Mouse (Mus musculus): ENCODE measurements around the gene Asic4. TPM values are rescaled to one million over a fixed set of nuclear protein-coding genes. Genes with fewer than 3 reads are reported as not detected.

The Asic4 gene
- total RNA-seq, 2 experiments from 2014 or later = 3.1 to 4.8 TPM

GRCm38 (mm10) chr1:75467215-75467927 lies 17.1 kb downstream of the Asic4 start:
- peak; percentile 82 to 83 for DNase-seq

GRCm38 (mm10) chr1:75469287-75469825 lies 19.1 kb downstream of the Asic4 start:
- DNase-seq = peak; percentile 49 to 73

DNA sequence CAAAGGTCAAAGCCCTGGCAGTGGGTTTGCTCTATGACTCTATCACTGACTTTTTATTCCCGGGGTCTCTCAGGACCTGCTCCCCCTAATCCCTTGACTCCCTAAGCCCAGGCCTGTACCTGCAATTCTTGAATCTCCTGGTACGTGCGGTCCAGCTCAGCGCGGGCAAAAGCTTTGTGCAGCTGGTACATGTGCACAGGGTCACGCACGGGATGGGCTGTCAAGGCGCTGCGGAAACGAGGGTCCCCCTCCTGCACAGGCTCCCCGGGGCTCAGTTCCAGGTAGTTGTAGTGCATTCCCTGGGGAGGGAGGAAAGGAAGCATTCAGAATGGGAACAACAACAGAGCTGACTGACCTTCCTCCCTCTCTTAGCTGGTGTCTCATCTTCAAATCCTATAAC lies 26.2 kb downstream of the Asic4 start:
- DNase-seq = no peak

GRCm38 (mm10) chr1:75477264-75477965 lies 27.2 kb downstream of the Asic4 start:
- peak; percentile 89 to 92 for DNase-seq

- DNase-seq = no peak
Measured at GRCm38 (mm10) chr1:75477966-75478290, 27.7 kb downstream of the Asic4 start.

DNA sequence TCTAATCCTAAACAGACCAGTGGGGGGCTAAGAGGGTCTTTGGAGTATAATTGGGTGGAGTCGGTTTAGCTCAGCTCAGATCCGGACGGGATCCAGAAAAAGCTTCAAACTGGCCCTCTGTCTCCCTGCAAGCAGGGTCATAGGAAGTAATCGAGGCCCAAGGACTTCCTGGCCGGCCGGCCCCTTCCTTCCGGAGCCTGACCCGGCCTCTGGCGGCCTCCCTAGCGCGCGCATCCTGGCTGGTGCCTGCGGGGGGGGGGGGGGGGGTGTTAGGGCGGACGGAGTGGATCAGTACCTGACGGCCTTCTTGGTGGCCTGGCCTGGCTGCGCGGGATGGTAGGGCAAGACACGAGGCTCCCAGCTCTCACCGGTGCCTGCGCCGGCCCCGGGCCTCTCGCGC lies 28.3 kb downstream of the Asic4 start:
- DNase-seq = peak; percentile 75 to 76

GRCm38 (mm10) chr1:75478916-75479634 lies 28.8 kb downstream of the Asic4 start, which contains the start of the genes Chpf and Tmem198:
Gene Chpf (minus strand): TSS chr1:75479307.
Gene Tmem198 (plus strand): TSS chr1:75479532.
- peak; percentile 98 to 99 for DNase-seq

- no peak for DNase-seq
Measured at GRCm38 (mm10) chr1:75479635-75479989, 29.4 kb downstream of the Asic4 start.

GRCm38 (mm10) chr1:75480036-75480435 lies 29.8 kb downstream of the Asic4 start:
- no peak for DNase-seq

GRCm38 (mm10) chr1:75480735-75481134 lies 30.5 kb downstream of the Asic4 start:
- no peak for DNase-seq

DNA sequence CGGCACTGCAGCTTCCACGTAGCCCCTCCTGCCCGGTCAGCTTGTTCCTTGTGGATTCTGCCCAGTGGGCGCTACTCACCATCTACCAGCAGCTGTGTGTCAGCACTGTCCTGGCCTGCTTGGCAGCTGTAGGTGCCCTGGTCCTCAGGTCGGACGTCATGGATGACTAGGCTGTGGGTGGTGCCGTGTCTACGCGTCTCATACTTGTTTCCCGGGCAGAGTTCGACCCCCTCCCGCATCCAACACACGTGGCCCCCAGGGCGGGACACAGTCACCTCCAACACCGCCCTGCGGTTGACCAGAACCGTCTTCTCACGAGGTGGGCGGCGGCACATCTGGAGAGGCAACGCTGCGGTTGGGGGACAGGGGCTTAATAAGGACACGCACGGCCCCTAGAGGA lies 36.3 kb downstream of the Asic4 start:
- DNase-seq = no peak

DNA sequence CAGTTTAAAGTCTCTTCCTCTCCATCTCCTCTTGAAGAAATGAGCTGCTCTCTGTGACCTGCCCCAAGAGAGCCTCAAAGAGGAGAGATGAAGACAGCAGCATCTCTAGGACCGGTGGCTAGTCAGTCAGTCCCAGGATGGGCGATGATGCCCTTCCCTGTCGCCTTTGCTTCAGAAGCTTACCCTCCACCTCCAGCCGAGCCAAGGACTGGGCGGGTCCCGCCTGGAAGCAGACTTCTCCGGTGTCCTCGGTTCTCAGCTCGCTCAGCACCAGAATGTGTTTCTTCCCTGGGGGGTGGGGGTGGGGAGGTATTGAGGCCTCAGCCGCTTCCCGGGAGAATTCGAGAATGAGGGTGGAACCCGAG lies 36.8 kb downstream of the Asic4 start:
- DNase-seq = no peak

DNA sequence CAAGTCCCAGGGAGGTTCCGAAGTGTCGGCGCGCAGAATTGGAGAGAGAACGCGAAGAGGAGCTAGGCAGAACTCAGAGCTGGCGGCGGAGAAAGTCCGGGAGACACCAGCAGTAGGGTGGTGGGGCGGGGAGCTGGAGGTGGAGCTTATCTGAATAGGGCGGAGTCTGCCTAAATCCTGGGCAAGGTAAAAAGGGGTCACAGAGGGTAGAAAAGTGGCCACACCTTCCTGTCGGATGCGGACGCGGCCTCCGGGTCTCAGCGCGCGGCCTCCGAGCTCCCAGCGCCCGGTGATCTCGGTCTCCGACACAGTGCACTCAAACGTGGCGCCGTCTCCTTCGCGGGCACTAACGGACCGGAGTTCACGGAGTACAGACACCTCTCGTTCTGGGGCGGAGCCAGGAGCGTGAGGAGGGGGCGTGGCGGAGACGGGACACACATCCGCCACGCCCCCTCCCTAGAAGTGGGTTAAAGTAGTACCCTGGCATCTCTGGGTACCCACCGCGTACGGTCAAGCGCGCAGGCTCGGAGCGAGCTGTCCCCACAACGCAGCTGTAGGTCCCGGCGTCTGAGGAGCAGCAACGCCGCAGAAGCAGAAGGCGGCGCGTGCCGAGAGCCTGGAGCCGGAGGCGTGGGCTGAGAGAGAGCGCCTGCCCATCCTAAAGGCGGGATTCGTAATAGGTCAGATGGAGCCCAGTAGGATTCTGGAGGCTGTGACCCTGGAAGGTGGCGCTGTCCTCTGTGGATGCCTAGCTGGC lies 37.3 kb downstream of the Asic4 start:
- peak; percentile 92 for DNase-seq

GRCm38 (mm10) chr1:75490785-75491551 lies 40.7 kb downstream of the Asic4 start:
- no peak for DNase-seq

DNA sequence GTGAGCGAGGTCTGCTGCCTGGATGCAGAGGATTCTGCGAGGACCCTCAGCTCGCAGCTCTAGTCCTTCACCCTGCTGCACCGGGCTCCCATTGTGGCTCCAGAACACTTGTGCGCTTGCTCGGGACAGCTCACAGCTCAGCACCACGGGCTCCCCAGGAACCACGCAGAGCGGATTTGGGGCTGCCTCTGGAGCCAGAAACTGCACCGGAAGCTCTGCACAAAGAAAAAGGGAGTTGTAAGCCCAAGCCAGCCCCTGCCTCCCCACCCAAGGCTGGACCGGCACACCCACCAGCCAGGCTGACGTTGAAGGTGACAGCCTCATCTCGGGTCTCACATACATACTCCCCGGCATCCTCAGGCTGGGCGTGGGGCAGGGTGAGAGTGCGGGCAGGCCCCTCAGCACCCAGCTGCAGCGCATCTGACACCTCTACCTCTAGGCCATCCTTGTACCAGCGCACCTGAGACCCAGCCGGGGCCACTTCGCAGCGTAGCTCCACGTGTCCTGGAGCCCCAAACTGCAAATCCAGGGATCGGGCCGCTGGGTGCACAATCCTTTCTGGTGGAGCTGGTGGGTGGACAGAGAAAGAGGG lies 42.4 kb downstream of the Asic4 start:
- DNase-seq = no peak

- DNase-seq = peak in 1 of 2 experiments; percentile 59
Measured at GRCm38 (mm10) chr1:75494878-75495548, 44.8 kb downstream of the Asic4 start.

DNA sequence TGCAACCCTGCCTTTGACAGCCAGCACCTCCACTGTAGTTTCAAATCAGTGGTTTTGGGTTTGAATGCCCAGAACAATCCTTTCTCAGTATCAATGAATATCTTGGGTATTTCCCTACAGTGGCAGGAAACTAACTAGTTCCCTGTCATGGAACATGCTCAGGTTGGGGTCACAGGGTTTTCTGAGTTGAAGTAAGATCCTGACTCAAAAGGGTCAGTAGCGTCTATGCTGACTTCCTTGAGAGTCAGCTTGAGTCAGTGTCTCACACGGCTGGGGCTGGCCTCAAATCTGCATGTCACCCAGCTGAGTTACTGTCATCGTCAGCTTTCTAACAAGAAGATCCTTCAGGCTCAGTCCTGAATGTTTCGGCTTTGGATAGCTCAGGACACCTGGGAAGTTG lies 48.7 kb downstream of the Asic4 start:
- DNase-seq = no peak

DNA sequence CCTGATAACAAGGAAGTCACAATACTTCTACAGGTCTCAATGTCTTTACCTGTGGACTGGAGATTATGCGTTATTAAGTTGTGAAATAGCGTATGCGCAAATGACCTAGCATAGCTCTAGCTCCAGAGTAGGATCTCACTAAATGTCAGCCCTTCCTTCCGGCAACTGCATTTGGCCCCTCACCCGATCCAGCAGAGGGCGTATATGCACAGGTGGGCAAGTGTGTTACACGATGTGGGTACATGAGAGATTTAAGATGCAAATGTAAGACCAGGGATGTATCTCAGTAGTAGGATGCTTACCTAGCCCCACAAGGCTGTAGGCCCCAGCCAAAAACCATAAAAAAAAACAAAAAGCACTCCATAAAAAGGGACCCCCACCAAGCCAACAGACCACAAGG lies 49.2 kb downstream of the Asic4 start:
- DNase-seq = no peak

- DNase-seq = no peak
Measured at GRCm38 (mm10) chr1:75501905-75502304, 51.7 kb downstream of the Asic4 start.

- no peak for DNase-seq
Measured at GRCm38 (mm10) chr1:75502945-75503650, 52.9 kb downstream of the Asic4 start.
